Comparison of ENCODE assay signal across 9 mouse cellular contexts in the genomic region with DNA sequence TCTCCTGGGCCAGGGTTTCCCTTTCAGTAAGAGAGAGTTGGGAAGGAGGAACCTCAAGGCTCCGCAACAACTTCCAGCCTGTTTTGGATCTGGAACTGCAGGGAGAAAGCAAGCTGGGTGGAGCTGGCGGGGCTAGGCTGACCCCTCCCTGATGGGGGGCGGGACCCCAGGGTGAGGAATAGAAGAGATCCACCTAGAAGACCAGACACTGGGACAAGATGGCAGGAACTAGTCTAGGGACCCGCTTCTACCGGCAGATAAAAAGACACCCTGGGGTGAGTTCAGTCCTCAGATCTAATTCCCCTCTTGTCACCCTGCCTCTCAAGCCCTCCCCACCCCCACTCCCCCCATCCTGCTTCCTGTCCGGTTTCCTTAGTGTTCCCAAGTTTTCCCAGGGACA. TPM values are rescaled to one million over a fixed set of nuclear protein-coding genes. Genes with fewer than 3 reads are reported as not detected.
DNase-seq lines count a peak whose midpoint lies in the region; ATAC-seq and TF ChIP-seq lines count a peak whose summit lies in the region.
"Had no signal": no experiment of that assay in that cellular context is flagged by ENCODE, and none has a peak within 500 bp of the region (broad histone marks: within the 10 kb centered on the region; RNA-seq: fewer than 3 reads in every experiment).

A gene (plus strand): TSS at position 204 of the 400 bp plus-strand sequence.

- intact Hi-C loops in left cerebral cortex, postnatal 14 days (cut with DNase I) = no loop called here

- peaks cover 27% of the 10 kb centered on the region for H3K36me3 ChIP-seq in lung, embryonic 14.5 days (ENCODE audit: insufficient read depth)
- H3K36me3 ChIP-seq in forebrain, postnatal 0 days (ENCODE audit: insufficient read depth) = peaks cover 9% of the 10 kb centered on the region
- H3K36me3 ChIP-seq in hindbrain, embryonic 13.5 days = peaks cover 18% of the 10 kb centered on the region

- 17% methylated on average over 6 of the region's 6 CpGs for WGBS in lung, embryonic 14.5 days
- WGBS in forebrain, postnatal 0 days = 21% methylated on average over 6 of the region's 6 CpGs
- WGBS in hindbrain, embryonic 13.5 days = 13% methylated on average over 6 of the region's 6 CpGs

- no peak within 1 kb of the TSS for H3K9ac ChIP-seq in lung, embryonic 14.5 days
- 0 out of 2 replicates have a peak within 1 kb of the TSS, but pooled peaks have one; percentile 68 for H3K9ac ChIP-seq in forebrain, postnatal 0 days
- H3K9ac ChIP-seq in hindbrain, embryonic 13.5 days = peak within 1 kb of the TSS; percentile 53; the same call in 1 of the 2 replicates

- no peak within 1 kb of the TSS for H3K27ac ChIP-seq in lung, embryonic 14.5 days (ENCODE audit: low read depth)
- H3K27ac ChIP-seq in forebrain, postnatal 0 days (ENCODE audit: low read depth, low read length) = no peak within 1 kb of the TSS
- peak within 1 kb of the TSS; percentile 100 for H3K27ac ChIP-seq in hindbrain, embryonic 13.5 days

- no peak for DNase-seq in lung, embryonic 14.5 days
- DNase-seq in lung, postnatal 25 days (ENCODE audit: low spot score) = no peak
- DNase-seq in forebrain, postnatal 0 days = no peak
- peak; percentile 72 for DNase-seq in lung, postnatal 10 days
- no peak for DNase-seq in Muller cell, postnatal 12 days (ENCODE audit: inconsistent ontology term)
- no peak for DNase-seq in left cerebral cortex, postnatal 14 days (ENCODE audit: low spot score in 2 of 2)
- no peak for DNase-seq in cerebellum, postnatal 25 days

- no peak for TF ChIP-seq CTCF in lung, embryonic 14.5 days (IDR thresholded peaks at IDR 0.05; ENCODE audit: low read depth)
- no peak for TF ChIP-seq CTCF in forebrain, postnatal 0 days (IDR thresholded peaks at IDR 0.05; ENCODE audit: low read depth)

- ATAC-seq in lung, embryonic 14.5 days (ENCODE audit: insufficient read depth) = no peak
- ATAC-seq in forebrain, postnatal 0 days = no peak
- no peak for ATAC-seq in hindbrain, embryonic 13.5 days (ENCODE audit: low FRiP score)
- ATAC-seq: Patski had no signal

- H3K4me1 ChIP-seq in lung, embryonic 14.5 days (ENCODE audit: insufficient read depth) = peaks cover 14% of the 10 kb centered on the region
- H3K4me1 ChIP-seq in forebrain, postnatal 0 days (ENCODE audit: insufficient read depth) = peaks cover 29% of the 10 kb centered on the region
- peaks cover 84% of the 10 kb centered on the region for H3K4me1 ChIP-seq in hindbrain, embryonic 13.5 days (replicated peaks)

- peaks cover 64% of the 10 kb centered on the region for H3K27me3 ChIP-seq in lung, embryonic 14.5 days (ENCODE audit: insufficient read depth, low read length)
- 0 out of 2 replicates have a peak, but pooled peaks cover 10% of the 10 kb centered on the region for H3K27me3 ChIP-seq in forebrain, postnatal 0 days (ENCODE audit: insufficient read depth, low read length)
- peaks cover 40% of the 10 kb centered on the region for H3K27me3 ChIP-seq in hindbrain, embryonic 13.5 days
- H3K27me3 ChIP-seq: Patski had no signal

- H3K4me3 ChIP-seq in lung, embryonic 14.5 days (ENCODE audit: low read depth, low read length) = peak within 1 kb of the TSS; percentile 3; the same call in 1 of the 2 replicates
- H3K4me3 ChIP-seq in forebrain, postnatal 0 days (ENCODE audit: low read depth, low read length) = no peak within 1 kb of the TSS
- H3K4me3 ChIP-seq in hindbrain, embryonic 13.5 days = peak within 1 kb of the TSS; percentile 41; the same call in 1 of the 2 replicates

- H3K9me3 ChIP-seq in lung, embryonic 14.5 days (ENCODE audit: low read depth, low read length) = no peaks in the 10 kb centered on the region
- H3K9me3 ChIP-seq in forebrain, postnatal 0 days (ENCODE audit: low read length) = no peaks in the 10 kb centered on the region
- no peaks in the 10 kb centered on the region for H3K9me3 ChIP-seq in hindbrain, embryonic 13.5 days

- H3K4me2 ChIP-seq in lung, embryonic 14.5 days = peak within 1 kb of the TSS; percentile 84
- H3K4me2 ChIP-seq in forebrain, postnatal 0 days (ENCODE audit: low read depth) = peak within 1 kb of the TSS; percentile 83
- peak within 1 kb of the TSS; percentile 78 for H3K4me2 ChIP-seq in hindbrain, embryonic 13.5 days

RNA-seq across cellular contexts. Expression of the gene that starts here (rescaled TPM):
- polyA plus RNA-seq in lung, embryonic 14.5 days (2014; fragmentation: Nextera tagmentation; extraction: Ambion mirVana) = 36.4 and 44.9 TPM in 2 replicates
- 4.9 and 15.5 TPM in 2 replicates for total RNA-seq in forebrain, postnatal 0 days (2014; rRNA removed)
- polyA plus RNA-seq in forebrain, postnatal 0 days (2015; fragmentation: Nextera tagmentation; extraction: Ambion mirVana) = 15.2 and 15.5 TPM in 2 replicates
- polyA plus RNA-seq in hindbrain, embryonic 13.5 days (2015; fragmentation: Nextera tagmentation; extraction: Ambion mirVana) = 13.4 and 15.5 TPM in 2 replicates
- total RNA-seq in left cerebral cortex, postnatal 14 days (2021) = 1 to 10 TPM; 7.4 to 8.9 TPM
